Mouse (Mus musculus): ENCODE results near the gene Akap13. TPM values are rescaled to one million over a fixed set of nuclear protein-coding genes. Genes with fewer than 3 reads are reported as not detected.

Gene Akap13
- polyA plus RNA-seq, 1 experiment from 2014 or later: 12.0 TPM

GRCm38 (mm10) chr7:75596058-75596748 is 140.9 kb downstream of the Akap13 start:
- Histone ChIP-seq H3K27ac (ENCODE audit: low read length) (no peak overlapping the region), H3K9me3 (ENCODE audit: control insufficient read depth, low read length) (no peaks in the 10 kb centered on the region), H3K27me3 (replicated peaks; ENCODE audit: control insufficient read depth, insufficient read depth, low read length) (no peaks in the 10 kb centered on the region), H3K4me2 (ENCODE audit: low read length) (no peak overlapping the region), H3K36me3 (ENCODE audit: control insufficient read depth, insufficient read depth) (no peaks in the 10 kb centered on the region), H3K9ac (replicated peaks; ENCODE audit: low read depth, low read length) (no peak overlapping the region), H3K4me3 (replicated peaks; ENCODE audit: low read length) (no peak overlapping the region), H3K4me1 (replicated peaks; ENCODE audit: control insufficient read depth, insufficient read depth, low read length) (no peaks in the 10 kb centered on the region)
- WGBS: 84% methylated on average over 6 of the region's 6 CpGs
- ATAC-seq: no peak

- no peak for ATAC-seq
- no peaks in the 10 kb centered on the region for H3K27me3 ChIP-seq (replicated peaks; ENCODE audit: control insufficient read depth, insufficient read depth, low read length)
- no peaks in the 10 kb centered on the region for H3K36me3 ChIP-seq (ENCODE audit: control insufficient read depth, insufficient read depth)
- H3K4me3 ChIP-seq (replicated peaks; ENCODE audit: low read length): no peak overlapping the region
- WGBS: 72% methylated on average over 2 of the region's 2 CpGs
- H3K9me3 ChIP-seq (ENCODE audit: control insufficient read depth, low read length): no peaks in the 10 kb centered on the region
- H3K27ac ChIP-seq (ENCODE audit: low read length): no peak overlapping the region
- H3K9ac ChIP-seq (replicated peaks; ENCODE audit: low read depth, low read length): no peak overlapping the region
- no peaks in the 10 kb centered on the region for H3K4me1 ChIP-seq (replicated peaks; ENCODE audit: control insufficient read depth, insufficient read depth, low read length)
- no peak overlapping the region for H3K4me2 ChIP-seq (ENCODE audit: low read length)
Observed at GRCm38 (mm10) chr7:75597840-75598239, 142.5 kb downstream of the Akap13 start.

GRCm38 (mm10) chr7:75600360-75601075 is 145.2 kb downstream of the Akap13 start:
- Histone ChIP-seq H3K9ac (replicated peaks; ENCODE audit: low read depth, low read length) (no peak overlapping the region), H3K27ac (ENCODE audit: low read length) (no peak overlapping the region), H3K36me3 (ENCODE audit: control insufficient read depth, insufficient read depth) (no peaks in the 10 kb centered on the region), H3K4me2 (ENCODE audit: low read length) (no peak overlapping the region), H3K27me3 (replicated peaks; ENCODE audit: control insufficient read depth, insufficient read depth, low read length) (no peaks in the 10 kb centered on the region), H3K4me3 (replicated peaks; ENCODE audit: low read length) (no peak overlapping the region), H3K9me3 (ENCODE audit: control insufficient read depth, low read length) (no peaks in the 10 kb centered on the region), H3K4me1 (replicated peaks; ENCODE audit: control insufficient read depth, insufficient read depth, low read length) (no peaks in the 10 kb centered on the region)
- WGBS: 97% methylated on average over 6 of the region's 6 CpGs
- no peak for ATAC-seq

GRCm38 (mm10) chr7:75607248-75607647 is 151.9 kb downstream of the Akap13 start:
- no peak overlapping the region for H3K4me3 ChIP-seq (replicated peaks; ENCODE audit: low read length)
- H3K36me3 ChIP-seq (ENCODE audit: control insufficient read depth, insufficient read depth): no peaks in the 10 kb centered on the region
- H3K4me1 ChIP-seq (replicated peaks; ENCODE audit: control insufficient read depth, insufficient read depth, low read length): no peaks in the 10 kb centered on the region
- H3K9me3 ChIP-seq (ENCODE audit: control insufficient read depth, low read length): no peaks in the 10 kb centered on the region
- no peak overlapping the region for H3K27ac ChIP-seq (ENCODE audit: low read length)
- no peak overlapping the region for H3K4me2 ChIP-seq (ENCODE audit: low read length)
- ATAC-seq: no peak
- no peak overlapping the region for H3K9ac ChIP-seq (replicated peaks; ENCODE audit: low read depth, low read length)
- WGBS: 90% methylated on average over 3 of the region's 3 CpGs
- H3K27me3 ChIP-seq (replicated peaks; ENCODE audit: control insufficient read depth, insufficient read depth, low read length): no peaks in the 10 kb centered on the region

- no peak overlapping the region for H3K4me3 ChIP-seq (replicated peaks; ENCODE audit: low read length)
- no peaks in the 10 kb centered on the region for H3K36me3 ChIP-seq (ENCODE audit: control insufficient read depth, insufficient read depth)
- H3K27me3 ChIP-seq (replicated peaks; ENCODE audit: control insufficient read depth, insufficient read depth, low read length): no peaks in the 10 kb centered on the region
- H3K27ac ChIP-seq (ENCODE audit: low read length): no peak overlapping the region
- H3K4me2 ChIP-seq (ENCODE audit: low read length): no peak overlapping the region
- no peaks in the 10 kb centered on the region for H3K4me1 ChIP-seq (replicated peaks; ENCODE audit: control insufficient read depth, insufficient read depth, low read length)
- ATAC-seq: no peak
- H3K9ac ChIP-seq (replicated peaks; ENCODE audit: low read depth, low read length): no peak overlapping the region
- H3K9me3 ChIP-seq (ENCODE audit: control insufficient read depth, low read length): no peaks in the 10 kb centered on the region
- WGBS: 91% methylated on average over 5 of the region's 5 CpGs
Observed at GRCm38 (mm10) chr7:75608716-75609115, 153.4 kb downstream of the Akap13 start.

- no peak overlapping the region for H3K4me3 ChIP-seq (replicated peaks; ENCODE audit: low read length)
- no peaks in the 10 kb centered on the region for H3K4me1 ChIP-seq (replicated peaks; ENCODE audit: control insufficient read depth, insufficient read depth, low read length)
- WGBS: 89% methylated on average over 14 of the region's 14 CpGs
- no peaks in the 10 kb centered on the region for H3K36me3 ChIP-seq (ENCODE audit: control insufficient read depth, insufficient read depth)
- H3K9ac ChIP-seq (replicated peaks; ENCODE audit: low read depth, low read length): no peak overlapping the region
- no peak overlapping the region for H3K4me2 ChIP-seq (ENCODE audit: low read length)
- H3K27ac ChIP-seq (ENCODE audit: low read length): no peak overlapping the region
- H3K9me3 ChIP-seq (ENCODE audit: control insufficient read depth, low read length): no peaks in the 10 kb centered on the region
- no peaks in the 10 kb centered on the region for H3K27me3 ChIP-seq (replicated peaks; ENCODE audit: control insufficient read depth, insufficient read depth, low read length)
- ATAC-seq: no peak
Observed at GRCm38 (mm10) chr7:75609456-75610262, 154.3 kb downstream of the Akap13 start.

GRCm38 (mm10) chr7:75610391-75610790 is 155.1 kb downstream of the Akap13 start:
- Histone ChIP-seq H3K4me3 (replicated peaks; ENCODE audit: low read length) (no peak overlapping the region), H3K36me3 (ENCODE audit: control insufficient read depth, insufficient read depth) (no peaks in the 10 kb centered on the region), H3K4me2 (ENCODE audit: low read length) (no peak overlapping the region), H3K9ac (replicated peaks; ENCODE audit: low read depth, low read length) (no peak overlapping the region), H3K4me1 (replicated peaks; ENCODE audit: control insufficient read depth, insufficient read depth, low read length) (no peaks in the 10 kb centered on the region), H3K9me3 (ENCODE audit: control insufficient read depth, low read length) (no peaks in the 10 kb centered on the region), H3K27me3 (replicated peaks; ENCODE audit: control insufficient read depth, insufficient read depth, low read length) (no peaks in the 10 kb centered on the region), H3K27ac (ENCODE audit: low read length) (no peak overlapping the region)
- WGBS: 85% methylated on average over 9 of the region's 9 CpGs
- ATAC-seq: no peak

GRCm38 (mm10) chr7:75611261-75611950 is 156.1 kb downstream of the Akap13 start:
- Histone ChIP-seq H3K9ac (replicated peaks; ENCODE audit: low read depth, low read length) (no peak overlapping the region), H3K4me3 (replicated peaks; ENCODE audit: low read length) (no peak overlapping the region), H3K36me3 (ENCODE audit: control insufficient read depth, insufficient read depth) (no peaks in the 10 kb centered on the region), H3K4me1 (replicated peaks; ENCODE audit: control insufficient read depth, insufficient read depth, low read length) (no peaks in the 10 kb centered on the region), H3K27me3 (replicated peaks; ENCODE audit: control insufficient read depth, insufficient read depth, low read length) (no peaks in the 10 kb centered on the region), H3K9me3 (ENCODE audit: control insufficient read depth, low read length) (no peaks in the 10 kb centered on the region), H3K27ac (ENCODE audit: low read length) (no peak overlapping the region), H3K4me2 (ENCODE audit: low read length) (no peak overlapping the region)
- 84% methylated on average over 15 of the region's 15 CpGs for WGBS
- no peak for ATAC-seq
